Mouse (Mus musculus) thymus, adult 2 months (tissue): ENCODE data around the gene Gcgr. TPM values are rescaled to one million over a fixed set of nuclear protein-coding genes. Genes with fewer than 3 reads are reported as not detected.
A peak's percentile ranks its signal among the peaks of the same experiment; 100 is the strongest.

ENCODE experiments used
- DNase-seq: peaks from one replicate; pipeline ENCODE4 v3.0.0; 2021
- H3K27ac ChIP-seq: fragments of 200-500 bp; 2 replicates; pipeline ENCODE4 v1.5.1; 2012; ENCODE audit warnings: low read length, control low read depth; ENCODE audit not compliant: control insufficient read depth, insufficient read depth
- H3K27me3 ChIP-seq: fragments of 200-500 bp; 2 replicates; pipeline ENCODE4 v1.6.1; 2012; ENCODE audit warnings: mild to moderate bottlenecking, low read length, moderate library complexity, mixed read lengths; ENCODE audit not compliant: control insufficient read depth, insufficient read depth
- H3K36me3 ChIP-seq: fragments of 200-500 bp; 2 replicates; pipeline ENCODE4 v1.6.1; 2012; ENCODE audit warnings: mild to moderate bottlenecking, low read length, moderate library complexity; ENCODE audit not compliant: control insufficient read depth, insufficient read depth
- H3K4me1 ChIP-seq: fragments of 200-500 bp; replicated peaks from 2 replicates; pipeline ENCODE4 v1.6.1; 2012; ENCODE audit warnings: low read length; ENCODE audit not compliant: control insufficient read depth, insufficient read depth
- H3K4me3 ChIP-seq: fragments of 200-500 bp; 2 replicates; pipeline ENCODE4 v1.5.1; 2012; ENCODE audit warnings: mild to moderate bottlenecking, low read length, control low read depth, moderate library complexity; ENCODE audit not compliant: control insufficient read depth, insufficient read depth
- CTCF ChIP-seq: fragments of 200-500 bp; IDR thresholded peaks from 2 replicates; pipeline ENCODE4 v1.5.1; 2012; ENCODE audit warnings: mild to moderate bottlenecking, control low read depth, low read length, moderate library complexity, borderline replicate concordance; ENCODE audit not compliant: control insufficient read depth, poor library complexity, insufficient read depth; ENCODE audit errors: extremely low read depth
- POLR2A ChIP-seq: fragments of 200-500 bp; IDR thresholded peaks from 2 replicates; pipeline ENCODE4 v1.6.1; 2012; ENCODE audit warnings: mild to moderate bottlenecking, low read length, control low read depth, moderate library complexity; ENCODE audit not compliant: control insufficient read depth, poor library complexity, insufficient read depth; ENCODE audit errors: extremely low read depth
- WGBS: fragments of 180-500 bp; shearing (Covaris S2); methylation state at CpG from one replicate; pipeline ENCODE4 v1.1.7; 2018; 5-methylcytosine and 5-hydroxymethylcytosine counted together
- polyA plus RNA-seq: library from polyadenylated mRNA; depleted of rRNA; stranded (reverse); fragments of >200 nt; gene quantifications from 2 replicates; pipeline ENCODE4 v1.2.3, GENCODE M21; 2012

The Gcgr gene
- polyA plus RNA-seq, 1 experiment: 1.0 TPM

DNA sequence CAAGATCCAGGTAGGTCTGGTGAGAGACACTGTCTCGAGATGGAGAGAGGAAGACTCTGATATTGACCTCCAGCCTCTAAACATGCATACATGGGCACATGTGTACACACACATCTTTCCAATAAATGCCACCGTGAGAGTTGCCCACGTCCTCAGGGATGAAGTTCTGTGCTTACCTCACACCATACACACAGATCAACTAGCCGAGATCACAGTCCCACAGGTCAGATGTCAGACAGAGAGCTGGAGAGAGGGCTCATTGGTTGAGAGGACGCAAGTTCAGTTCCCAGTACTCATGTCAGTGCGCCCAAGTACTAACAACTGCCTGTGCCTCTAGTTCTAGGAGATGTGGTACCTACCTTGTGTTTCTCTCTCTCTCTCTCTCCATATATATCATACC is 29.5 kb upstream of the Gcgr start:
- H3K36me3 ChIP-seq: no peaks in the 10 kb centered on the region
- H3K4me3 ChIP-seq: no peak overlapping the region
- H3K4me1 ChIP-seq: no peaks in the 10 kb centered on the region
- H3K27ac ChIP-seq: no peak overlapping the region
- TF ChIP-seq CTCF (no peak), POLR2A (no peak)
- WGBS: 65% methylated on average over 6 of the region's 6 CpGs
- no peak for DNase-seq
- no peaks in the 10 kb centered on the region for H3K27me3 ChIP-seq

DNA sequence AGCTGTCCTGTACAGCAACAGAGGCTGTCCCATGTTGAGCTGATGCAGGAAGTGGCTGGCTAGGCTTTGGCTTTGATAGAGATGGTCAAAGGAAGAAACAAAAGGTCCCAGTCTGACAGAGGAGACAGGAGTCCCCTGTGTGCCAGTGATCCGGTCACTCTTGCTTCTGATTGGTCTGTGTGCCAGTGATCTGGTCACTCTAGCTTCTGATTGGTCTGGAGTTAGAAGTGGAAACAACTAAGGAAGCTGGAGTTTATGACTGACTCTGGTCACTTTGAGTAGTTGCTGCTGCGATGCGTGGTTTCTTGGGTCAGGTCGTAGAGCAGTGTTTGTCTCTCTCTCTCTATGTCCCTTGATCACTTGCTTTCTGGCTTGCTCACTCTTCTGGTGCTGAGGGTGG is 28.8 kb upstream of the Gcgr start:
- H3K4me3 ChIP-seq: no peak overlapping the region
- H3K27ac ChIP-seq: no peak overlapping the region
- no peaks in the 10 kb centered on the region for H3K36me3 ChIP-seq
- H3K4me1 ChIP-seq: no peaks in the 10 kb centered on the region
- DNase-seq: no peak
- TF ChIP-seq POLR2A (no peak), CTCF (no peak)
- 74% methylated on average over 4 of the region's 4 CpGs for WGBS
- no peaks in the 10 kb centered on the region for H3K27me3 ChIP-seq

DNA sequence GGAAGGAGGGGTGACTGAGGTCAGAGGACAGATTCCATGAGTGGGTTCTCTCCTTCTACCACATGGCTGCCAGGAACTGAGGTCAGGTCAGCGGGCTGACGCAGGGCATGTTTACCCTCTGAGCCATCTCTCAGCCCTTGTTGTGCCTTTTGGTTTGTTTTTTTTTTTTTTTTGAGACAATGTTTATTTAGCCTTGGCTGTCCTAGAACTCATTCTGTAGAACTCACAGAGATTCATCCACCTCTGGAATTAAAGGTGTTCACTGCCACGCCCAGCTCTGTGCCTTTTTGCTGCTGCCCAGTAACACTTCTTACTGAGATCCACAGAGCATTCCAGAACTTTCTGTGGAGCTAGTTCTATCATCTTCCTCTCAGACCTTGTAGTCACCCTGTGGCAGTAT is 24.8 kb upstream of the Gcgr start:
- Histone ChIP-seq H3K36me3 (no peaks in the 10 kb centered on the region), H3K4me3 (no peak overlapping the region), H3K4me1 (peaks cover 11% of the 10 kb centered on the region), H3K27me3 (no peaks in the 10 kb centered on the region), H3K27ac (no peak overlapping the region)
- 97% methylated on average over 3 of the region's 3 CpGs for WGBS
- TF ChIP-seq POLR2A (no peak), CTCF (no peak)
- DNase-seq: no peak

DNA sequence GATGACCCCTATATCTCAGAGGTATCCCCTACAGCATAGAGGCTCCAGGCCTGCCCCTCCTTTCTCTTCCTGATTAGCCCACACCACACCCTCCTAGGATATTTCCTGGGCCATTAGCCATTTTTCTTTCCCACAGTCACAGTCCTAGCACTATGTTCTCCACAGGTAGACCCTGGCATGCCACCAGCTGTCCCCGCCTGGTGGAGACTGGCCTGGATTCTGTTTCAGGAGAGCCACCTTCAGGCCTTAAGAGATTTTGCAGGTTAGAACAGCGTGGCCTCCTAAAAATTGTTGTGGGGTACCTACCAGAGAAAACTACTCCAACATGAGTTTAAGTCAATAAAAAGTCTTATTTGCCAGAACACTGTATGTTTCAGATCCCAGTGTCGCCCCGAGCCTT is 23.6 kb upstream of the Gcgr start:
- no peaks in the 10 kb centered on the region for H3K36me3 ChIP-seq
- peak; percentile 61; the same call in 1 of the 2 replicates for TF ChIP-seq CTCF
- TF ChIP-seq POLR2A: no peak
- H3K4me3 ChIP-seq: no peak overlapping the region
- peaks cover 20% of the 10 kb centered on the region for H3K4me1 ChIP-seq
- 60% methylated on average over 4 of the region's 4 CpGs for WGBS
- H3K27ac ChIP-seq: no peak overlapping the region
- no peak for DNase-seq
- H3K27me3 ChIP-seq: no peaks in the 10 kb centered on the region

DNA sequence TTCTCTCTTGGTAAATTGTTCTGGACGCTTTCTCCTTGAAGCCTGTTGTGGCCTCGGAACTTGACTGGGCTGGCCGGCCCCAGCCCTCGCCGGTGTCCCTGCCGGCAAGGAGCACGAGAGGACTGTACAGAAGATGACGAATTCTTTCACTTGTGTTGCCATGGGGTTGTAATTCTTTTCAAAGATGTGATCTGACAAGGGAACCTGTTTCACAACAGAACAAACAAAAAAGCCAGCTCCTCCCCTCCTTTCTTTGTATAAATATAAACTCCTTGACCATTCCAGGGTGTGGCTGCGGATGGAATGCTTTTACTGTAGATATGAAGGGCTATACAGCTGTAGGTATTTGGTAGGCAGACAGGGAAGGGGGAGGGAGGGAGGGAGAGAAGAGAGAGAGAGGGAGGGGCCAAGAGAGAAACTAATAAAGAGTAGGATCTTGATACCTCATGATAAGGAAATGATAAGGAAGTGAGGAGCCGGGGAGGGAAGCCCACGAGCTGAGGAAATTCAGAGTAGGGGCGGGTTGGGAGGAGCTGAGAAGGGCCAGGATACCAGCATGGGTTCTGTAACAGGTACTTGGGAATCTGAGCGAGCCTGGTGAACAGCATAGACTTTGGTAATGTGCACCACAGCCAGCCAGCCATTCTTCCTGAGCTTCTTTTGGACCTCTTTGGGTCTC is 22.7 kb upstream of the Gcgr start:
- Histone ChIP-seq H3K4me3 (no peak overlapping the region), H3K27ac (no peak overlapping the region), H3K36me3 (no peaks in the 10 kb centered on the region), H3K27me3 (no peaks in the 10 kb centered on the region), H3K4me1 (peaks cover 20% of the 10 kb centered on the region)
- no peak for TF ChIP-seq POLR2A
- TF ChIP-seq CTCF: no peak
- no peak for DNase-seq
- 88% methylated on average over 13 of the region's 13 CpGs for WGBS

DNA sequence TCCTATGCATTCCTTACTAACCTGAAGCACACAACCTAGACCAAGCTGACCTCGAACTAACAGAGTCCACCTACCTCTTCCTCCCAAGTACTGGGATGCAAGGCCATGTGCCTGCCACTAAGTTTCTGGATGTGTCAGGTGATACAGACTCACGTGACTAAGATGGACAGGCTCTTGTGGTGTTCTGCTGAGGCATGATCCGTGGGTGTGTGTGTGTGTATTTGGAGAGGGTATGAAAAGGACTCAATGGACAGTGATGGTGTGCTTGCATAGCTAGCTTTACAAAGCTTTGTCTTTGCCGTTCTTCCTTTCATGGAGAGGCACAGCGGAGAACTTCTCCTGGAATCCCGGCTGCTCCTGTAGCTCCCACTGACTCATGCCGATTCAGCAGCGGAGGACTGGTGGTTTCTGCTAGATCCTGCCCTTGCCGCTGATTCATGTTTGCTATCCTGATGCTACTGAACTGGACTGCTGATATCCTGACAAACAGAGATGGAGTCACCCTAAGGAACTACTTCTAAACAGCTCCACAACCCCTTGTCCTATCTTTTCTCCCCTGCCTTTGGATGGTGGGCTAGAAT is 22.1 kb upstream of the Gcgr start:
- DNase-seq: no peak
- 94% methylated on average over 9 of the region's 9 CpGs for WGBS
- Histone ChIP-seq H3K4me3 (no peak overlapping the region), H3K27ac (no peak overlapping the region), H3K36me3 (no peaks in the 10 kb centered on the region), H3K4me1 (peaks cover 20% of the 10 kb centered on the region), H3K27me3 (no peaks in the 10 kb centered on the region)
- TF ChIP-seq CTCF (no peak), POLR2A (no peak)

DNA sequence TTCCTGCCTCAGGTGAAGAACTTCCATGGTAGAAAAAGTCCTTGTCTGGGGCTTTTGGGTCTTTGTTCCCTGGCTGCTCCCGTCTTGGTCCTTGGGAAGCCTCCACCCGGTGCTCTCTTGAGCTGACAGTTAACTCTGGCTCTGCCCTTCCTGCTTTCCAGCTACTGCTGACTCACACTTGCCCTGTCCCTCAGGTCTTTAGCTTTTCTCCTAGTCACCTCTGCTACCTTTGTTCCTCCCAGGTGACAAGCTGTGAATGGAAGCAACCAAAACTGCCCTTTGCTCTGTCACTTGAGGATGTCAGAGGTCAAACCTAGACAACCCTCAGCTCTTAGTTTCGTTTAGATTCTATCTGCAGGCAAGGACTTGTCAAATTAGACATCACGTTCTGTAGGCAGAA is 20.6 kb upstream of the Gcgr start:
- H3K4me3 ChIP-seq: no peak overlapping the region
- TF ChIP-seq POLR2A (no peak), CTCF (no peak)
- 44% methylated on average over 4 of the region's 4 CpGs for WGBS

More for the DNA sequence above, 20.6 kb upstream of the Gcgr start:
- no peaks in the 10 kb centered on the region for H3K36me3 ChIP-seq
- peak; percentile 11 for DNase-seq
- no peaks in the 10 kb centered on the region for H3K27me3 ChIP-seq
- peaks cover 20% of the 10 kb centered on the region for H3K4me1 ChIP-seq
- H3K27ac ChIP-seq: peak overlapping the region; percentile 90
